Mouse (Mus musculus) stomach, embryonic 16.5 days (tissue): ENCODE measurements around the gene Moxd1. TPM values are rescaled to one million over a fixed set of nuclear protein-coding genes. Genes with fewer than 3 reads are reported as not detected.

Source experiments
- ATAC-seq: fragments of 200-750 bp; cut with Nextera tagmentation; 2 replicates; pipeline ENCODE4 v1.8.0; 2017; ENCODE audit warnings: moderate number of reproducible peaks, moderate TSS enrichment; ENCODE audit not compliant: insufficient read depth, low FRiP score
- H3K27ac ChIP-seq: fragments of 300-500 bp; sonication (generic); 2 replicates; pipeline ENCODE4 v1.5.1; 2014; ENCODE audit warnings: low read length
- H3K27me3 ChIP-seq: fragments of 300-500 bp; sonication (generic); 2 replicates; pipeline ENCODE4 v1.6.1; 2014; ENCODE audit warnings: low read length, control low read depth, mixed read lengths; ENCODE audit not compliant: control insufficient read depth, insufficient read depth
- H3K36me3 ChIP-seq: fragments of 300-500 bp; sonication (generic); 2 replicates; pipeline ENCODE4 v1.6.1; 2014; ENCODE audit warnings: low read length; ENCODE audit not compliant: control insufficient read depth, insufficient read depth
- H3K4me1 ChIP-seq: fragments of 300-500 bp; sonication (generic); 2 replicates; pipeline ENCODE4 v1.6.1; 2014; ENCODE audit warnings: low read length, control low read depth, mixed read lengths; ENCODE audit not compliant: control insufficient read depth, insufficient read depth
- H3K4me2 ChIP-seq: fragments of 300-500 bp; sonication (generic); 2 replicates; pipeline ENCODE4 v1.6.1; 2014; ENCODE audit warnings: low read depth, low read length, mixed read lengths
- H3K4me3 ChIP-seq: fragments of 300-500 bp; sonication (generic); replicated peaks from 2 replicates; pipeline ENCODE4 v1.5.1; 2014; ENCODE audit warnings: mild to moderate bottlenecking, low read length
- H3K9ac ChIP-seq: fragments of 300-500 bp; sonication (generic); 2 replicates; pipeline ENCODE4 v1.6.1; 2014; ENCODE audit warnings: low read length
- H3K9me3 ChIP-seq: fragments of 300-500 bp; sonication (generic); replicated peaks from 2 replicates; pipeline ENCODE4 v1.6.1; 2016; ENCODE audit warnings: low read length, control low read depth; ENCODE audit not compliant: control insufficient read depth
- WGBS: fragments of 180-500 bp; shearing (Covaris S2); extraction: QIAGEN DNeasy Blood & Tissue Kit; methylation state at CpG from one replicate; pipeline ENCODE4 v1.1.7; 2014; 5-methylcytosine and 5-hydroxymethylcytosine counted together
- polyA plus RNA-seq: library from polyadenylated mRNA; unstranded; fragments of >200 nt; fragmentation: Nextera tagmentation; extraction: Ambion mirVana; gene quantifications from 2 replicates; pipeline ENCODE4 v1.2.1, GENCODE M21; 2015

The Moxd1 gene
- 11.0 and 11.3 TPM in 2 replicates for polyA plus RNA-seq

- Histone ChIP-seq H3K9ac (peak within 1 kb of the TSS; percentile 69), H3K27me3 (peaks cover 9% of the 10 kb centered on the region; the same call in 1 of the 2 replicates), H3K36me3 (no peaks in the 10 kb centered on the region), H3K27ac (no peak within 1 kb of the TSS), H3K4me2 (peak within 1 kb of the TSS; percentile 92), H3K4me1 (peaks cover 7% of the 10 kb centered on the region; the same call in 1 of the 2 replicates), H3K9me3 (no peaks in the 10 kb centered on the region), H3K4me3 (peak within 1 kb of the TSS; percentile 53)
- WGBS, result 1% methylated on average over 56 of the region's 56 CpGs
- peak; percentile 79 for ATAC-seq
Measured at GRCm38 (mm10) chr10:24223449-24224143, at the start of gene Moxd1. Moxd1 (plus strand) TSS chr10:24223517.

DNA sequence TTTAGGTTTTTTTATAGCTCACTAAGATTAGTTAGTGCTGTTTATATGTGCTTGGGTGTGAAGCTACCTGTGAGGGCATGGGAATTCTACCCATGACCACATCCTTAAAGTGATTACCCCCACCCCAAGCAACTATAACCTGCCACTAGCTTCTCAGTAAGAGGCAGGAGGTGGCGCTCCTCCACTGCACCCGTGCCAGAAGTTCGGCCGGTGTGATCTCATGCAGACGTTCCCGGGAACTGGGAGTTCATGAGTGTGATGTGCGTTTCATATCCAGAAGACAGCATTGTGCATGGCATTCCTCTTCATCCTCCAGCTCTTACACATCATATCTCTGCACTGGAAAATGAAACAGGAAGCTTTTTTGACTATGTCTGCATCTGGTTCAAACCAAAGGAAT is 32.9 kb upstream of the Moxd1 start:
- no peaks in the 10 kb centered on the region; the same call in 1 of the 2 replicates for H3K36me3 ChIP-seq
- H3K27me3 ChIP-seq, result no peaks in the 10 kb centered on the region
- 41% methylated on average over 7 of the region's 7 CpGs for WGBS
- no peak overlapping the region for H3K9ac ChIP-seq
- no peaks in the 10 kb centered on the region for H3K9me3 ChIP-seq
- no peak overlapping the region for H3K4me3 ChIP-seq
- H3K4me1 ChIP-seq, result no peaks in the 10 kb centered on the region
- ATAC-seq, result no peak
- no peak overlapping the region for H3K4me2 ChIP-seq
- no peak overlapping the region for H3K27ac ChIP-seq

GRCm38 (mm10) chr10:24191977-24192376 is 31.3 kb upstream of the Moxd1 start:
- Histone ChIP-seq H3K4me3 (no peak overlapping the region), H3K36me3 (no peaks in the 10 kb centered on the region; the same call in 1 of the 2 replicates), H3K27me3 (no peaks in the 10 kb centered on the region), H3K9me3 (no peaks in the 10 kb centered on the region), H3K27ac (no peak overlapping the region), H3K9ac (no peak overlapping the region), H3K4me1 (no peaks in the 10 kb centered on the region), H3K4me2 (no peak overlapping the region)
- ATAC-seq, result no peak
- 56% methylated on average over 1 of the region's 1 CpGs for WGBS

DNA sequence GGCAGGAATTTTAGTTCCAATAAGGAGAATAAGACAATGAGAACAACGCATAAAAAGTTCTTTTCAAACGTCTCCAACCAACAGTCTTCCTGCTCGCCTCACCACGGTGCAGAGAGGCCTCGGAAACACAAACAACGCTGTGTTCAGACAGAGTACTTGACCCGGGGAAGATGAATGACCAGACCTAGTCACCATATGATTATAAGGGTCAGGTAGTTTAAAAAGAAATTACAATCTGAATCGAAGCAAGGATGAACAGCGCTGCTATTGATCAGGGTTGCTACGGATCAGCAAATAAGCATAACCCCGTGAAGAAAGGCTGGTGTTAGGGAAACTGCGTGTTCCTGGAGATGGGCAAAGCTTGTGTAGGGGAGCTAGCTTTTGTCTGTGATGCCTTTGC is 24.0 kb upstream of the Moxd1 start:
- Histone ChIP-seq H3K9me3 (no peaks in the 10 kb centered on the region), H3K4me3 (no peak overlapping the region), H3K4me2 (no peak overlapping the region), H3K27me3 (no peaks in the 10 kb centered on the region), H3K4me1 (no peaks in the 10 kb centered on the region), H3K36me3 (no peaks in the 10 kb centered on the region), H3K9ac (no peak overlapping the region), H3K27ac (no peak overlapping the region)
- whole genome bisulfite sequencing, result 56% methylated on average over 12 of the region's 12 CpGs
- ATAC-seq, result no peak

- H3K27me3 ChIP-seq, result no peaks in the 10 kb centered on the region
- H3K4me3 ChIP-seq, result no peak overlapping the region
- no peak for ATAC-seq
- no peaks in the 10 kb centered on the region for H3K4me1 ChIP-seq
- WGBS, result 85% methylated on average over 3 of the region's 3 CpGs
- H3K36me3 ChIP-seq, result no peaks in the 10 kb centered on the region
- no peak overlapping the region for H3K9ac ChIP-seq
- H3K9me3 ChIP-seq, result no peaks in the 10 kb centered on the region
- H3K27ac ChIP-seq, result no peak overlapping the region
- H3K4me2 ChIP-seq, result no peak overlapping the region
Measured at GRCm38 (mm10) chr10:24200099-24200498, 23.2 kb upstream of the Moxd1 start.

DNA sequence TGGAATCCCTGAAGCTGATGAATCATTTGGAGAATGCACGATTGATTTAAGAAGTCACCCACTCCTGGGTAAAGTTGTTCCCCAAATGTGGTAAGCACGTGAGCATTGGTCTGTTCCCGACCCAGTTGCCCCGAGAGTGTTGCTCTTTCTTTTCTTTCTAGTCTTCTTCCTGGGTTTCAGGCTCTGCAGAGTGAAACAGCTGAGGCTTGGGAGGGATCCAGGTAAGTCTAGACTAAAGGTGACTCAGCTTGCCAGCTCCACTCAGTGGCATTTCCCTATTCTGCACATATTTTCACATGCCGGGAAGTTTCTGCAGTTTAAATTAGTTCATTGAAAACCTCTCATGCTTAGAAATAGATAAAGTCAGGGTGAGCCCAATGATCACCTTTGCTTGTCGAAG is 13.2 kb upstream of the Moxd1 start:
- Histone ChIP-seq H3K36me3 (no peaks in the 10 kb centered on the region), H3K27me3 (no peaks in the 10 kb centered on the region), H3K4me2 (no peak overlapping the region), H3K4me3 (no peak overlapping the region), H3K27ac (no peak overlapping the region), H3K9me3 (no peaks in the 10 kb centered on the region), H3K9ac (no peak overlapping the region), H3K4me1 (peaks cover 3% of the 10 kb centered on the region; the same call in 1 of the 2 replicates)
- ATAC-seq, result no peak
- 83% methylated on average over 6 of the region's 6 CpGs for WGBS

GRCm38 (mm10) chr10:24213297-24213696 is 10.0 kb upstream of the Moxd1 start:
- Histone ChIP-seq H3K4me2 (no peak overlapping the region), H3K27ac (no peak overlapping the region), H3K4me1 (peaks cover 11% of the 10 kb centered on the region; the same call in 1 of the 2 replicates), H3K4me3 (no peak overlapping the region), H3K9me3 (no peaks in the 10 kb centered on the region), H3K36me3 (no peaks in the 10 kb centered on the region), H3K27me3 (no peaks in the 10 kb centered on the region), H3K9ac (no peak overlapping the region)
- ATAC-seq, result no peak
- 88% methylated on average over 5 of the region's 5 CpGs for WGBS

DNA sequence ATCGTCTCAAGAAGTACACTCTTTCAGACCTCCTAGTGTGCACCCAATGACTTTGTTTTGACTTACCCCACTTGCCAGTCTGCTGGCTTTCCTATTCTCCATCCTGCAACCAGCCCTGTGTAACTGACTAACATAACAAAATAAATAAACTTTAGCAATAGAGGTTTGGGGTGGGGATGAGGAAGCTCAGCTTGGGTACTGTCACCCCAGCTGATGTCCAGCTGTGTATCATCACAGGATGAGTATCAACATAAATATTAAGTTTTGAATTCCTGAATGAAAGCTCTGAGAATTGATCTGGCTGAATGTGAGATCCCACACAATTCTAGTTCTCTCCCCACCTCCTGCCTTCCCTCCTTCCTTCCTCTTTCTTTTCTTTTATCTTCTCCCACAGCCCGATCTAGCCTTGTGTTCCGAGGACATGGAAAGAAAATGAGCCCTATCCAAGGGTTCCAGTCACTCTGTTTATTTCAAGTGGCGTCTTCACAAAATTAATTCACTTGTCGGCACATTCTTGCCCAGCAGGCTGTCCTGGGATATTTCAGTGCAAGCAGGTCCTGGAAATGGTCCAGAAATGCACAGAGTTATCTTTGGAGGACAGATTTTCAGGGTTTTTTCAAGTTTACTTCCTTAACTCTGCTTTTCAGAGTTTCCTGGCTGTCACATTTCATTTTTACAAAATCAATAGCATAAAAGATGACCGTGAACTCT is 5.6 kb upstream of the Moxd1 start:
- Histone ChIP-seq H3K27ac (no peak overlapping the region; the same call in 1 of the 2 replicates), H3K9me3 (no peaks in the 10 kb centered on the region), H3K4me1 (peaks cover 10% of the 10 kb centered on the region; the same call in 1 of the 2 replicates), H3K4me3 (no peak overlapping the region), H3K4me2 (no peak overlapping the region), H3K9ac (no peak overlapping the region), H3K27me3 (no peaks in the 10 kb centered on the region), H3K36me3 (no peaks in the 10 kb centered on the region)
- ATAC-seq, result no peak
- 25% methylated on average over 6 of the region's 6 CpGs for WGBS

DNA sequence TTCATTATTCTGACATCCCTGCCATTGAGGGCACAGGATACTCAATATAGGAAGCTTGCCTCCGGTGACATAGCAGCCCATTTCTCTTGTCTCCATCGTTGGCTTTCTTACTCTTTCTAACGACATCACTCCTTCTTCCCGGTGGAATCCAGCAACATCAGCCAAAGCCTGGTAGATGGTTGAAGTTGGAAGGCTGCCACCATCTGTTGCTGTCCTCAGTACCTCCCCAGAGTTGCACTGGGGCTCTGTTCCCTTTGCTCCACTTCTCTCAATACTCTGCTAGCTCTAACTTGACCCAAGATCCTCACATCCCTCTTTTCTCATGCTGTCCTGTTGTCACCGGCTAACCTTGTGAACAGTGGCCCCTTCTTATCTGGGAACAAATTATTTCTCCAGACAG is 2.4 kb upstream of the Moxd1 start:
- WGBS, result 63% methylated on average over 5 of the region's 5 CpGs

More for the DNA sequence above, 2.4 kb upstream of the Moxd1 start:
- Histone ChIP-seq H3K9me3 (no peaks in the 10 kb centered on the region), H3K9ac (no peak overlapping the region), H3K4me2 (no peak overlapping the region), H3K36me3 (no peaks in the 10 kb centered on the region), H3K4me1 (peaks cover 17% of the 10 kb centered on the region; the same call in 1 of the 2 replicates), H3K27me3 (peaks cover 9% of the 10 kb centered on the region; the same call in 1 of the 2 replicates), H3K4me3 (no peak overlapping the region), H3K27ac (no peak overlapping the region)
- no peak for ATAC-seq
